Mouse (Mus musculus) heart, adult 2 months (tissue): ENCODE data around the gene Ralgps2.

Experiments used
- CTCF ChIP-seq: fragments of 200-600 bp; IDR thresholded peaks from 2 replicates; pipeline ENCODE4 v1.8.1; 2022; ENCODE audit warnings: antibody characterized with exemption, mild to moderate bottlenecking, moderate library complexity
- EP300 ChIP-seq: fragments of 200-500 bp; IDR thresholded peaks from 2 replicates; pipeline ENCODE4 v1.6.1; 2011; ENCODE audit warnings: low read depth, low read length, control low read depth; ENCODE audit not compliant: insufficient read depth

GRCm38 (mm10) chr1:156781971-156782850 lies 157.2 kb downstream of the Ralgps2 start:
- TF ChIP-seq CTCF (no peak), EP300 (no peak)
